Mouse (Mus musculus): Measurements from ENCODE around the gene Dgki. TPM values are rescaled to one million over a fixed set of nuclear protein-coding genes. Genes with fewer than 3 reads are reported as not detected.

Dgki gene
- total RNA-seq, 1 experiment: 0.94 TPM

GRCm38 (mm10) chr6:36998942-36999341 lies 301.0 kb downstream of the Dgki start:
- H3K9me3 ChIP-seq (ENCODE audit: control insufficient read depth, insufficient read depth, low read depth, low read length): no peaks in the 10 kb centered on the region
- in situ Hi-C loops (cut with MboI; ENCODE audit: low sequenced_read_pairs in 2 of 2, unreplicated experiment in 2 of 2): no loop called here
- H3K27ac ChIP-seq (ENCODE audit: insufficient read depth, low read depth, low read length, poor library complexity, severe bottlenecking): no peak overlapping the region
- no peak overlapping the region for H3K9ac ChIP-seq (ENCODE audit: insufficient read depth, low read depth, low read length, poor library complexity, severe bottlenecking)
- no peak overlapping the region for H3K4me3 ChIP-seq (ENCODE audit: insufficient read depth in 1 of 2, low read depth in 1 of 2, low read length in 2 of 2, poor library complexity in 1 of 2, severe bottlenecking in 1 of 2)
- DNase-seq (ENCODE audit: low read depth, low spot score): no peak
- no peak for TF ChIP-seq ZNF384 (IDR thresholded peaks at IDR 0.05; ENCODE audit: low read depth, low read length)
- no peak for TF ChIP-seq HCFC1 (IDR thresholded peaks at IDR 0.05; ENCODE audit: borderline replicate concordance, insufficient read depth, low read length)
- TF ChIP-seq CHD2 (IDR thresholded peaks at IDR 0.05; ENCODE audit: low read depth, low read length): no peak
- no peak for TF ChIP-seq ZC3H11A (IDR thresholded peaks at IDR 0.05; ENCODE audit: borderline replicate concordance, low read depth, low read length)
- TF ChIP-seq MAFK (IDR thresholded peaks at IDR 0.05; ENCODE audit: insufficient read depth, low read depth, low read length): no peak
- no peaks in the 10 kb centered on the region for H3K36me3 ChIP-seq (ENCODE audit: control insufficient read depth, insufficient read depth, low read length, poor library complexity, severe bottlenecking)
- H3K4me1 ChIP-seq (ENCODE audit: control insufficient read depth in 2 of 2, insufficient read depth in 2 of 2, low read length in 2 of 2, poor library complexity in 1 of 2): no peaks in the 10 kb centered on the region

DNA sequence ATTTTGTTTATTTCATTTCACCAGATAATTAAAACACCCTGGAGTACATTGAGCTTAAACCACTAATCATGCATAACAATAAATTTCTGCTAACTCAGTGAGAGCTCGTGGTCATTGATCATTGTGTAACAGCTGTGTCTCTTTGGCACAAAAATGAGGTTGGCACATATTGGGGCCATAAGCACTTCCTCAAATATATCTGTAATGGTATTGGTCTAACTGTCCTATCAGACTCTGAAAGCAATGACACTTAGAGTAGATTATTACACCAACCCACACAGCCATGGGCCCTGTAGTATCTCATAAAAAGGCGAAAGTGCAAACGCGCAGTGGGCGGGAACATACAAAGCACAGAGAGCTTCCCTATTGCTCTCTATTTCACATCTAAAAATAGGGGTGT lies 305.7 kb downstream of the Dgki start:
- in situ Hi-C loops (cut with MboI; ENCODE audit: low sequenced_read_pairs in 2 of 2, unreplicated experiment in 2 of 2): no loop called here
- no peaks in the 10 kb centered on the region for H3K36me3 ChIP-seq (ENCODE audit: control insufficient read depth, insufficient read depth, low read length, poor library complexity, severe bottlenecking)
- no peak overlapping the region for H3K4me3 ChIP-seq (ENCODE audit: insufficient read depth in 1 of 2, low read depth in 1 of 2, low read length in 2 of 2, poor library complexity in 1 of 2, severe bottlenecking in 1 of 2)

GRCm38 (mm10) chr6:36990186-36990585 lies 309.8 kb downstream of the Dgki start:
- in situ Hi-C loops (cut with MboI; ENCODE audit: low sequenced_read_pairs in 2 of 2, unreplicated experiment in 2 of 2): no loop called here
- no peak overlapping the region for H3K27ac ChIP-seq (ENCODE audit: insufficient read depth, low read depth, low read length, poor library complexity, severe bottlenecking)
- TF ChIP-seq ZNF384 (IDR thresholded peaks at IDR 0.05; ENCODE audit: low read depth, low read length) (no peak), MAFK (IDR thresholded peaks at IDR 0.05; ENCODE audit: insufficient read depth, low read depth, low read length) (no peak), ZC3H11A (IDR thresholded peaks at IDR 0.05; ENCODE audit: borderline replicate concordance, low read depth, low read length) (no peak), HCFC1 (IDR thresholded peaks at IDR 0.05; ENCODE audit: borderline replicate concordance, insufficient read depth, low read length) (no peak), CHD2 (IDR thresholded peaks at IDR 0.05; ENCODE audit: low read depth, low read length) (no peak)
- DNase-seq (ENCODE audit: low read depth, low spot score): no peak
- H3K4me3 ChIP-seq (ENCODE audit: insufficient read depth in 1 of 2, low read depth in 1 of 2, low read length in 2 of 2, poor library complexity in 1 of 2, severe bottlenecking in 1 of 2): no peak overlapping the region
- H3K9me3 ChIP-seq (ENCODE audit: control insufficient read depth, insufficient read depth, low read depth, low read length): no peaks in the 10 kb centered on the region
- H3K9ac ChIP-seq (ENCODE audit: insufficient read depth, low read depth, low read length, poor library complexity, severe bottlenecking): no peak overlapping the region
- H3K36me3 ChIP-seq (ENCODE audit: control insufficient read depth, insufficient read depth, low read length, poor library complexity, severe bottlenecking): no peaks in the 10 kb centered on the region
- H3K4me1 ChIP-seq (ENCODE audit: control insufficient read depth in 2 of 2, insufficient read depth in 2 of 2, low read length in 2 of 2, poor library complexity in 1 of 2): no peaks in the 10 kb centered on the region

More for the DNA sequence above, 305.7 kb downstream of the Dgki start:
- Histone ChIP-seq H3K27ac (ENCODE audit: insufficient read depth, low read depth, low read length, poor library complexity, severe bottlenecking) (no peak overlapping the region), H3K4me1 (ENCODE audit: control insufficient read depth in 2 of 2, insufficient read depth in 2 of 2, low read length in 2 of 2, poor library complexity in 1 of 2) (no peaks in the 10 kb centered on the region), H3K9ac (ENCODE audit: insufficient read depth, low read depth, low read length, poor library complexity, severe bottlenecking) (no peak overlapping the region), H3K9me3 (ENCODE audit: control insufficient read depth, insufficient read depth, low read depth, low read length) (no peaks in the 10 kb centered on the region)
- no peak for TF ChIP-seq ZC3H11A (IDR thresholded peaks at IDR 0.05; ENCODE audit: borderline replicate concordance, low read depth, low read length)
- no peak for TF ChIP-seq CHD2 (IDR thresholded peaks at IDR 0.05; ENCODE audit: low read depth, low read length)
- no peak for TF ChIP-seq ZNF384 (IDR thresholded peaks at IDR 0.05; ENCODE audit: low read depth, low read length)
- TF ChIP-seq HCFC1 (IDR thresholded peaks at IDR 0.05; ENCODE audit: borderline replicate concordance, insufficient read depth, low read length): no peak
- no peak for TF ChIP-seq MAFK (IDR thresholded peaks at IDR 0.05; ENCODE audit: insufficient read depth, low read depth, low read length)
- no peak for DNase-seq (ENCODE audit: low read depth, low spot score)

DNA sequence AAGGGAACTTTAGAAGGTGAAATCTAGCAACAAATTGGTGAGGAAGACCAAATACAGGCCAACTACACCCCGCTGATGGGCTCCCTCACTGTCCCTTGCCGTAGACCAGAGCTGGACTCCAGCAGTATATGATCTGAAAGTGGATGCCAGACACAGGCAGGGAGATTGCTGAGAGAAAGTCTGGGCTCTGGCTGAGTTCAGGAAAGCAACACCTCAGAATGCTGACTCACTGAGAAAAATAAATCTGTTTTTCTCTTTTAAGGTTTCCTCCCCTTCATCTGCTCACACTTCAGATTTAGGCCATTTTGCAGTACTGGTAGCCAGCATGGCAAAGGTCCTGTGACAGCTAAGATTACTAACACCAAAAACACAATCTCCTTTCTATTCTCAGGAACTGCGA lies 311.2 kb downstream of the Dgki start:
- DNase-seq (ENCODE audit: low read depth, low spot score): no peak
- Histone ChIP-seq H3K9ac (ENCODE audit: insufficient read depth, low read depth, low read length, poor library complexity, severe bottlenecking) (no peak overlapping the region), H3K27ac (ENCODE audit: insufficient read depth, low read depth, low read length, poor library complexity, severe bottlenecking) (no peak overlapping the region), H3K4me3 (ENCODE audit: insufficient read depth in 1 of 2, low read depth in 1 of 2, low read length in 2 of 2, poor library complexity in 1 of 2, severe bottlenecking in 1 of 2) (no peak overlapping the region), H3K36me3 (ENCODE audit: control insufficient read depth, insufficient read depth, low read length, poor library complexity, severe bottlenecking) (no peaks in the 10 kb centered on the region), H3K9me3 (ENCODE audit: control insufficient read depth, insufficient read depth, low read depth, low read length) (no peaks in the 10 kb centered on the region), H3K4me1 (ENCODE audit: control insufficient read depth in 2 of 2, insufficient read depth in 2 of 2, low read length in 2 of 2, poor library complexity in 1 of 2) (no peaks in the 10 kb centered on the region)
- in situ Hi-C loops (cut with MboI; ENCODE audit: low sequenced_read_pairs in 2 of 2, unreplicated experiment in 2 of 2): no loop called here
- TF ChIP-seq MAFK (IDR thresholded peaks at IDR 0.05; ENCODE audit: insufficient read depth, low read depth, low read length) (no peak), ZC3H11A (IDR thresholded peaks at IDR 0.05; ENCODE audit: borderline replicate concordance, low read depth, low read length) (no peak), ZNF384 (IDR thresholded peaks at IDR 0.05; ENCODE audit: low read depth, low read length) (no peak), CHD2 (IDR thresholded peaks at IDR 0.05; ENCODE audit: low read depth, low read length) (no peak), HCFC1 (IDR thresholded peaks at IDR 0.05; ENCODE audit: borderline replicate concordance, insufficient read depth, low read length) (no peak)

- Histone ChIP-seq H3K9me3 (ENCODE audit: control insufficient read depth, insufficient read depth, low read depth, low read length) (no peaks in the 10 kb centered on the region), H3K4me1 (ENCODE audit: control insufficient read depth in 2 of 2, insufficient read depth in 2 of 2, low read length in 2 of 2, poor library complexity in 1 of 2) (no peaks in the 10 kb centered on the region), H3K9ac (ENCODE audit: insufficient read depth, low read depth, low read length, poor library complexity, severe bottlenecking) (no peak overlapping the region), H3K27ac (ENCODE audit: insufficient read depth, low read depth, low read length, poor library complexity, severe bottlenecking) (no peak overlapping the region), H3K36me3 (ENCODE audit: control insufficient read depth, insufficient read depth, low read length, poor library complexity, severe bottlenecking) (no peaks in the 10 kb centered on the region), H3K4me3 (ENCODE audit: insufficient read depth in 1 of 2, low read depth in 1 of 2, low read length in 2 of 2, poor library complexity in 1 of 2, severe bottlenecking in 1 of 2) (no peak overlapping the region)
- TF ChIP-seq CHD2 (IDR thresholded peaks at IDR 0.05; ENCODE audit: low read depth, low read length): no peak
- no peak for TF ChIP-seq MAFK (IDR thresholded peaks at IDR 0.05; ENCODE audit: insufficient read depth, low read depth, low read length)
- TF ChIP-seq ZNF384 (IDR thresholded peaks at IDR 0.05; ENCODE audit: low read depth, low read length): no peak
- TF ChIP-seq ZC3H11A (IDR thresholded peaks at IDR 0.05; ENCODE audit: borderline replicate concordance, low read depth, low read length): no peak
- TF ChIP-seq HCFC1 (IDR thresholded peaks at IDR 0.05; ENCODE audit: borderline replicate concordance, insufficient read depth, low read length): no peak
- in situ Hi-C loops (cut with MboI; ENCODE audit: low sequenced_read_pairs in 2 of 2, unreplicated experiment in 2 of 2): no loop called here
- DNase-seq (ENCODE audit: low read depth, low spot score): no peak
Observed at GRCm38 (mm10) chr6:36981646-36982045, 318.3 kb downstream of the Dgki start.

All from ES-E14 (cell line).